Mouse (Mus musculus) left cerebral cortex, adult 8-10 months (tissue): ENCODE measurements around the gene Adamts20. TPM values are rescaled to one million over a fixed set of nuclear protein-coding genes. Genes with fewer than 3 reads are reported as not detected.

Experiments used
- DNase-seq, 2 experiments: peaks; one replicate each; pipeline ENCODE4 v3.0.0; 2022; ENCODE audit warnings: low spot score in 2 of 2
- total RNA-seq, 4 experiments: library from RNA; stranded (reverse); gene quantifications; 2 replicates each; pipeline ENCODE4 v1.2.4; 2022

Gene Adamts20
- total RNA-seq, 4 experiments from 2014 or later = 7.3 to 9.5 (median 8.8) TPM

GRCm38 (mm10) chr15:94252962-94253712, 212.1 kb downstream of the Adamts20 start:
- DNase-seq = no peak

- no peak for DNase-seq
These were observed 215.5 kb downstream of the Adamts20 start for GRCm38 (mm10) chr15:94249766-94250165.

DNA sequence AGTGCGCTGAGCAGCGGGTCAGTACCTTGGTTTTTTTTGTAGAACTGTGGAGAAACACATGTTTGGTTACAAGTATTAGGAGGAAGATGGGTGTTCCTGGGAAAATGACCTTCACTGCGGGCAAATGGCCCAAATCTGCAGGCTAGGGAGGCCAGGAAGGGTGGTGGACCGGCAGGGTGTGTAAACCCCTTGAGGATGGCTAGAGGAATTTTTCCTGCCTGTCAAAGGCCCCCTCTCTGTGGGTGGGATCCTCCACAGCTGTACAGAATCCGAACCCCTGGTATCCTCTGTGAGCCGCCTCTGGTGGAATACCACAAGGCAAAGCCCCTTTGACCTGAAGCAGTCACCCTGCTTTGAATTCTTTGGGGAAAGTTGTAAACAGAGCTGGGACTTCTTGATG, 216.8 kb downstream of the Adamts20 start:
- DNase-seq = no peak

DNA sequence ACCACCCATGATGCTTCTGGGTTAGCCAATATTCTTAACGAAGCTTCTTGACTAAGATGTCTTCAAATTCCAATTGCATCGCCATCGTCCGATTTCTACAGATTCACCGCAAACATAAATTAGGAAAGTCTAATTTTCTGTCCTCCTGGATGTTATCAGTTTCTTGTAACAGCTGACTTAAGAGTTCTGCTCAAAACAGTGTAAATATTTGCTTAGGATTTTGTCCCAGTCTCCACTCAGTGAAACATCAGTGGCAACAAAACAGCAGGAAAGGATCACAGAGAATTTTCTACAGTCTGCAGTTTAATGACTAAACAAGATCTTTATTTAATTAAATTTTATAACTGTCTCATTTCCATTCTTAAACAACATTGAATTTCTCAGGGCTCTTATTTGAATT, 218.5 kb downstream of the Adamts20 start:
- DNase-seq = no peak

GRCm38 (mm10) chr15:94244336-94244735, 220.9 kb downstream of the Adamts20 start:
- DNase-seq = no peak

DNA sequence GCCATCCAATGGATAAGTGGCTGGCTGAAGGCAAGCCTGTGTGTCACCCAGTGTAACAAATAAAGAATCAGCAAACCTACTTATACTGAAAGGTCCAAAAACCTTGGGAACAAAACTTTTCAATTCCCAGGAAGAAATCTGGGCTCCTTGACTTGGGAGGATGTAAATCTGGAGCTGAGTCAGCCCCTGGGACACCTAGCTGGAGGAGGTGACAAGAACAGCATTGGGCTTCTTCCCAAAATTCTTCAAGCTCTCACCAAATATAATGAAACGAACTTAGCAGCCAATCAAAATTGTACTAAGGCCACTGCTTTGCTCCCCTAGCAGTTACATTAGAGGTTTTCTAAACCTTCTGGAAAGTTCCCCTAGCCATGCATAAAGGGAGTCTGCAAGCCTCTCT, 223.1 kb downstream of the Adamts20 start:
- DNase-seq = no peak

- no peak for DNase-seq
These were observed 225.6 kb downstream of the Adamts20 start for GRCm38 (mm10) chr15:94239637-94240036.

GRCm38 (mm10) chr15:94239127-94239526, 226.1 kb downstream of the Adamts20 start:
- DNase-seq = no peak

GRCm38 (mm10) chr15:94238058-94238876, 227.0 kb downstream of the Adamts20 start:
- no peak for DNase-seq

GRCm38 (mm10) chr15:94236726-94237125, 228.5 kb downstream of the Adamts20 start:
- DNase-seq = no peak

GRCm38 (mm10) chr15:94236121-94236520, 229.1 kb downstream of the Adamts20 start:
- DNase-seq = no peak

GRCm38 (mm10) chr15:94235190-94235589, 230.0 kb downstream of the Adamts20 start:
- DNase-seq = peak in 1 of 2 experiments; percentile 12

DNA sequence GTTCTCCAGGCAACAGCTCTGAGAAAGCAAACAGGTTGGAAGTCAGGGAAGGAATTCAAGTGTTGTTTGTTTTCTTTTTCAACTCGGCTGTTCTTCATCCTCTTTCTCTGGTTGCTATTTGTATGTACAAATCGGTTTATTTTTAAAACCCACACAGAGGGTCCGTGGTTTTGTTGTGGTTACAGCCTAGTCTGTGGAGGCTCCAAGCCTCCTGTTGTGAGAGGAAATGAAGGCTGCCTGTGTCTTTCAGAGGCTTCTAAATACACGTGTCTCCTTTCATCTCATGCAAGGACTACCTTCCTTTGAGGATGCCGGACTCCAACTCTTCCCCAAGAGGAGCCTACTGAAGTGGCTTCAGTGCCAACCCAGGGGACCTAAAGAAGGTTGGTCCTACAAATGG, 234.0 kb downstream of the Adamts20 start:
- no peak for DNase-seq

GRCm38 (mm10) chr15:94227388-94227787, 237.8 kb downstream of the Adamts20 start:
- no peak for DNase-seq

DNA sequence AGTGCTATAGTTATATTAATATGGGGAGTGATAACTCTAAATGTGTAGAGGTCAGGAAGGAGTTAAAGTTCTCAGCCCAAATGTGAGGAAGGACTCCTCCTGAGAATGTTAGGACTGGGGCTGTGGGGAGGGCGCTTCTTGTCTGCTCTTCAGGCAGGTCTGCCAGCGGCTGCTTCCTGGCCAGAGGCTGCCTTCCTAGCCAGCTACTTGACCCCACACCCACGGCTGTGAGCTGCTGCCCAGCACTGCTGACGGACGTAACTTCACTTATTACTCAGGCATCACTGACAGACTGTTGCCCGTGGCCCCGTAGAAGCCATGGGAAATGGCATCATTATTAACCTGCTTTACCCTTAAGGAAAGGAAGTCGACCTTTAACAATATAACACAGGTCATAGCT, 242.1 kb downstream of the Adamts20 start:
- DNase-seq = no peak

GRCm38 (mm10) chr15:94220686-94221085, 244.5 kb downstream of the Adamts20 start:
- no peak for DNase-seq

Other genes with a start within 250 kb of the Adamts20 start
- gene Pus7l, start 78.1 kb upstream of the Adamts20 start, total RNA-seq = 1 to 10 TPM; 2.4 to 5.7 (median 4.2) TPM
- 1 to 10 TPM; 2.2 to 2.8 (median 2.5) TPM for gene Irak4, start 78.2 kb upstream of the Adamts20 start, total RNA-seq
- gene Twf1, start 124.5 kb upstream of the Adamts20 start, total RNA-seq = 10 to 100 TPM; 36.8 to 44.6 (median 42.0) TPM
- gene Tmem117, start 163.8 kb upstream of the Adamts20 start, total RNA-seq = 10 to 100 TPM in 1 of 4 experiments, 1 to 10 TPM in 3; 8.2 to 10.0 (median 9.2) TPM